Comparison of ENCODE assay signal across 8 mouse cellular contexts in the genomic region with DNA sequence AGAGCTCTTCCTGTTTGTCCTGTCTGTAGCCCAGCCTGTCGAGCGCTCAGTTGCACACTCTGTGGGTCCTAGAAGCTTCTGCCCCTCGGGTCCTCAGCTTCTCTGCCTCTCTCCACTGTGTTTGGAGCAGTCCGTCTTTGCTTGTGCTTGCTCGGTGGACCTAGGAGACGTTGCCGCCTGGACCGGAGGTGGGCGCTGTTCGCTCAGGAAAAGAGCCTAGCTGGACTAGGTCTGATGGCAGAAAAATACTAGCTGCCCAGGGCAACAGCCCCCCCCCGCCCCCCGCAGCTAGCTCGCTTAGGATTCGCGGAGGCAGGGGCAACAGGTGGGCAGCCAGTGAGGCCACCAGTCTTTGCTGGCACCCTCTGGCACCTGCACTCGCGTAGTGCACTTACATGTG. TPM values are rescaled to one million over a fixed set of nuclear protein-coding genes. Genes with fewer than 3 reads are reported as not detected.
A peak's percentile ranks its signal among the peaks of the same experiment; 100 is the strongest.
DNase-seq lines count a peak whose midpoint lies in the region; ATAC-seq and TF ChIP-seq lines count a peak whose summit lies in the region.
"Had no signal": no experiment of that assay in that cellular context is flagged by ENCODE, and none has a peak within 500 bp of the region (broad histone marks: within the 10 kb centered on the region; RNA-seq: fewer than 3 reads in every experiment).

No protein-coding gene starts in this region.

- H3K27ac ChIP-seq in kidney, postnatal 0 days = no peak overlapping the region
- no peak overlapping the region for H3K27ac ChIP-seq in limb, embryonic 13.5 days

- DNase-seq in adrenal gland, postnatal 10 days = peak; percentile 60
- DNase-seq in cerebellum, postnatal 10 days = peak; percentile 92 to 93
- DNase-seq in frontal cortex, adult 2 months (ENCODE audit: extremely low spot score in 1 of 2, low spot score in 1 of 2) = peak; percentile 20 to 84
- peak; percentile 68 for DNase-seq in kidney, postnatal 0 days (ENCODE audit: low spot score)
- DNase-seq in right cerebral cortex, adult 18-20 months = peak; percentile 82

- H3K9me3 ChIP-seq in kidney, postnatal 0 days (replicated peaks; ENCODE audit: low read length) = no peaks in the 10 kb centered on the region
- no peaks in the 10 kb centered on the region for H3K9me3 ChIP-seq in limb, embryonic 13.5 days

- under 1% methylated on average over 17 of the region's 17 CpGs for WGBS in kidney, postnatal 0 days
- 1% methylated on average over 17 of the region's 17 CpGs for WGBS in limb, embryonic 13.5 days

- H3K27me3 ChIP-seq in kidney, postnatal 0 days (ENCODE audit: insufficient read depth, low read length) = peaks cover 45% of the 10 kb centered on the region
- H3K27me3 ChIP-seq in limb, embryonic 13.5 days = peaks cover 83% of the 10 kb centered on the region

- H3K9ac ChIP-seq in kidney, postnatal 0 days (ENCODE audit: low read depth, low read length) = no peak overlapping the region
- no peak overlapping the region for H3K9ac ChIP-seq in limb, embryonic 13.5 days

- peak; percentile 41 for ATAC-seq in kidney, postnatal 0 days (replicated peaks; ENCODE audit: low FRiP score, low read depth)
- 0 out of 2 replicates have a peak, but pooled peaks have one; percentile 46 for ATAC-seq in limb, embryonic 13.5 days (ENCODE audit: low FRiP score, low read depth)
- ATAC-seq in monocyte, adult 5-6 weeks (replicated peaks; ENCODE audit: insufficient number of reproducible peaks, low FRiP score, low TSS enrichment, poor library complexity, severe bottlenecking) = no peak

- no peaks in the 10 kb centered on the region for H3K36me3 ChIP-seq in kidney, postnatal 0 days (ENCODE audit: insufficient read depth, low read length)
- H3K36me3 ChIP-seq in limb, embryonic 13.5 days = no peaks in the 10 kb centered on the region

- no peaks in the 10 kb centered on the region for H3K4me1 ChIP-seq in kidney, postnatal 0 days (replicated peaks; ENCODE audit: insufficient read depth, low read length)
- H3K4me1 ChIP-seq in limb, embryonic 13.5 days = peaks cover 28% of the 10 kb centered on the region

- peak; percentile 70 for TF ChIP-seq CTCF in kidney, postnatal 0 days (IDR thresholded peaks at IDR 0.05; ENCODE audit: low read depth)

- 0 out of 2 replicates have a peak overlapping the region, but pooled peaks have one; percentile 0 for H3K4me3 ChIP-seq in kidney, postnatal 0 days (replicated peaks; ENCODE audit: low read depth, low read length)
- peak overlapping the region; percentile 22 for H3K4me3 ChIP-seq in limb, embryonic 13.5 days

- peak overlapping the region; percentile 45 for H3K4me2 ChIP-seq in kidney, postnatal 0 days (ENCODE audit: low read length)
- peak overlapping the region; percentile 51 for H3K4me2 ChIP-seq in limb, embryonic 13.5 days (replicated peaks)

RNA-seq across cellular contexts. Expression of gene Grid1, which starts 3.2 kb away (rescaled TPM):
- total RNA-seq in adrenal gland, postnatal 10 days (2021) = under 1 TPM; 0.57 to 0.61 TPM
- polyA plus RNA-seq in frontal cortex, adult 2 months (2012; rRNA removed) = 19.4 and 20.7 TPM in 2 replicates
- 0.65 and 0.91 TPM in 2 replicates for polyA plus RNA-seq in kidney, postnatal 0 days (2015; fragmentation: Nextera tagmentation; extraction: Ambion mirVana)
- 0.50 and 0.91 TPM in 2 replicates for polyA plus RNA-seq in limb, embryonic 13.5 days (2015; fragmentation: Nextera tagmentation; extraction: Ambion mirVana)
- total RNA-seq in monocyte, adult 5-6 weeks (2017) = not detected in 3 replicates
- total RNA-seq: neutrophil, adult 5-6 weeks had no signal

Comparison
In these comparisons a context has a peak if more than half of its experiments do, and no peak if none do; other contexts are left out.
1. RNA of gene Grid1, which starts 3.2 kb away (polyA plus RNA-seq): 19.4 to 20.7 TPM in frontal cortex, adult 2 months; 0.65 to 0.91 TPM in kidney, postnatal 0 days and 0.50 to 0.91 TPM in limb, embryonic 13.5 days; every median in the first group is over 10 times any median in the second.
2. Peak in every context shown above with its lines, with median percentiles within 50 percentile points of each other: DNase-seq.